Mouse (Mus musculus): ENCODE results near the gene Apoc3. TPM values are rescaled to one million over a fixed set of nuclear protein-coding genes. Genes with fewer than 3 reads are reported as not detected.

Gene Apoc3
- polyA plus RNA-seq, 1 experiment from 2014 or later = 4.2 TPM

- DNase-seq (ENCODE audit: low spot score) (no peak), ATAC-seq (replicated peaks; ENCODE audit: low FRiP score) (no peak)
- Histone ChIP-seq H3K27me3 (replicated peaks; ENCODE audit: control insufficient read depth, insufficient read depth, low read length) (no peaks in the 10 kb centered on the region), H3K36me3 (ENCODE audit: control insufficient read depth, insufficient read depth, low read length) (peaks cover 5% of the 10 kb centered on the region; the same call in 1 of the 2 replicates), H3K4me2 (no peak overlapping the region), H3K9ac (ENCODE audit: low read depth, low read length) (no peak overlapping the region), H3K4me3 (ENCODE audit: low read depth, low read length) (no peak overlapping the region), H3K4me1 (replicated peaks; ENCODE audit: control insufficient read depth, insufficient read depth, low read length) (peaks cover 42% of the 10 kb centered on the region), H3K9me3 (ENCODE audit: control insufficient read depth, low read length) (no peaks in the 10 kb centered on the region), H3K27ac (ENCODE audit: low read depth, low read length) (no peak overlapping the region)
- 89% methylated on average over 12 of the region's 12 CpGs for WGBS
Measured at GRCm38 (mm10) chr9:46210473-46210872, 25.0 kb downstream of the Apoc3 start.

GRCm38 (mm10) chr9:46208401-46208974 lies 26.9 kb downstream of the Apoc3 start:
- Histone ChIP-seq H3K36me3 (ENCODE audit: control insufficient read depth, insufficient read depth, low read length) (peaks cover 8% of the 10 kb centered on the region), H3K27ac (ENCODE audit: low read depth, low read length) (no peak overlapping the region), H3K4me1 (replicated peaks; ENCODE audit: control insufficient read depth, insufficient read depth, low read length) (peaks cover 27% of the 10 kb centered on the region), H3K9me3 (ENCODE audit: control insufficient read depth, low read length) (no peaks in the 10 kb centered on the region), H3K27me3 (replicated peaks; ENCODE audit: control insufficient read depth, insufficient read depth, low read length) (no peaks in the 10 kb centered on the region), H3K9ac (ENCODE audit: low read depth, low read length) (no peak overlapping the region), H3K4me2 (no peak overlapping the region), H3K4me3 (ENCODE audit: low read depth, low read length) (no peak overlapping the region)
- ATAC-seq (replicated peaks; ENCODE audit: low FRiP score) = no peak
- 79% methylated on average over 13 of the region's 13 CpGs for WGBS
- DNase-seq (ENCODE audit: low spot score) = no peak

- no peak overlapping the region for H3K4me3 ChIP-seq (ENCODE audit: low read depth, low read length)
- DNase-seq (ENCODE audit: low spot score) = no peak
- H3K4me2 ChIP-seq = no peak overlapping the region
- peak overlapping the region; percentile 70 for H3K27ac ChIP-seq (ENCODE audit: low read depth, low read length)
- no peaks in the 10 kb centered on the region for H3K9me3 ChIP-seq (ENCODE audit: control insufficient read depth, low read length)
- 82% methylated on average over 6 of the region's 6 CpGs for WGBS
- no peak overlapping the region; the same call in 1 of the 2 replicates for H3K9ac ChIP-seq (ENCODE audit: low read depth, low read length)
- H3K4me1 ChIP-seq (replicated peaks; ENCODE audit: control insufficient read depth, insufficient read depth, low read length) = peaks cover 31% of the 10 kb centered on the region
- no peaks in the 10 kb centered on the region for H3K27me3 ChIP-seq (replicated peaks; ENCODE audit: control insufficient read depth, insufficient read depth, low read length)
- no peak for ATAC-seq (replicated peaks; ENCODE audit: low FRiP score)
- H3K36me3 ChIP-seq (ENCODE audit: control insufficient read depth, insufficient read depth, low read length) = peaks cover 8% of the 10 kb centered on the region
Measured at GRCm38 (mm10) chr9:46207501-46207869, 28.0 kb downstream of the Apoc3 start.

- H3K27me3 ChIP-seq (replicated peaks; ENCODE audit: control insufficient read depth, insufficient read depth, low read length) = no peaks in the 10 kb centered on the region
- peaks cover 31% of the 10 kb centered on the region for H3K4me1 ChIP-seq (replicated peaks; ENCODE audit: control insufficient read depth, insufficient read depth, low read length)
- H3K9ac ChIP-seq (ENCODE audit: low read depth, low read length) = no peak overlapping the region
- DNase-seq (ENCODE audit: low spot score) = no peak
- H3K4me2 ChIP-seq = no peak overlapping the region
- ATAC-seq (replicated peaks; ENCODE audit: low FRiP score) = peak; percentile 82
- H3K36me3 ChIP-seq (ENCODE audit: control insufficient read depth, insufficient read depth, low read length) = peaks cover 10% of the 10 kb centered on the region
- WGBS = 35% methylated on average over 10 of the region's 10 CpGs
- H3K27ac ChIP-seq (ENCODE audit: low read depth, low read length) = peak overlapping the region; percentile 70
- H3K4me3 ChIP-seq (ENCODE audit: low read depth, low read length) = no peak overlapping the region
- H3K9me3 ChIP-seq (ENCODE audit: control insufficient read depth, low read length) = no peaks in the 10 kb centered on the region
Measured at GRCm38 (mm10) chr9:46206834-46207500, 28.5 kb downstream of the Apoc3 start.

- no peak overlapping the region for H3K27ac ChIP-seq (ENCODE audit: low read depth, low read length)
- ATAC-seq (replicated peaks; ENCODE audit: low FRiP score) = no peak
- no peaks in the 10 kb centered on the region for H3K9me3 ChIP-seq (ENCODE audit: control insufficient read depth, low read length)
- H3K4me1 ChIP-seq (replicated peaks; ENCODE audit: control insufficient read depth, insufficient read depth, low read length) = peaks cover 13% of the 10 kb centered on the region
- peaks cover 12% of the 10 kb centered on the region for H3K36me3 ChIP-seq (ENCODE audit: control insufficient read depth, insufficient read depth, low read length)
- no peak overlapping the region for H3K4me3 ChIP-seq (ENCODE audit: low read depth, low read length)
- H3K4me2 ChIP-seq = no peak overlapping the region
- WGBS = 70% methylated on average over 2 of the region's 2 CpGs
- H3K27me3 ChIP-seq (replicated peaks; ENCODE audit: control insufficient read depth, insufficient read depth, low read length) = no peaks in the 10 kb centered on the region
- H3K9ac ChIP-seq (ENCODE audit: low read depth, low read length) = no peak overlapping the region
- DNase-seq (ENCODE audit: low spot score) = no peak
Measured at GRCm38 (mm10) chr9:46199609-46200008, 35.8 kb downstream of the Apoc3 start.

GRCm38 (mm10) chr9:46198936-46199335 lies 36.5 kb downstream of the Apoc3 start:
- 77% methylated on average over 7 of the region's 7 CpGs for WGBS
- Histone ChIP-seq H3K27ac (ENCODE audit: low read depth, low read length) (no peak overlapping the region), H3K36me3 (ENCODE audit: control insufficient read depth, insufficient read depth, low read length) (peaks cover 8% of the 10 kb centered on the region)

GRCm38 (mm10) chr9:46198461-46198860 lies 37.0 kb downstream of the Apoc3 start:
- Histone ChIP-seq H3K4me3 (ENCODE audit: low read depth, low read length) (no peak overlapping the region), H3K27ac (ENCODE audit: low read depth, low read length) (no peak overlapping the region), H3K27me3 (replicated peaks; ENCODE audit: control insufficient read depth, insufficient read depth, low read length) (no peaks in the 10 kb centered on the region), H3K4me2 (no peak overlapping the region), H3K9ac (ENCODE audit: low read depth, low read length) (no peak overlapping the region), H3K36me3 (ENCODE audit: control insufficient read depth, insufficient read depth, low read length) (peaks cover 8% of the 10 kb centered on the region; the same call in 1 of the 2 replicates), H3K4me1 (replicated peaks; ENCODE audit: control insufficient read depth, insufficient read depth, low read length) (peaks cover 13% of the 10 kb centered on the region), H3K9me3 (ENCODE audit: control insufficient read depth, low read length) (no peaks in the 10 kb centered on the region)
- 81% methylated on average over 9 of the region's 9 CpGs for WGBS
- ATAC-seq (replicated peaks; ENCODE audit: low FRiP score) (no peak), DNase-seq (ENCODE audit: low spot score) (no peak)

More at GRCm38 (mm10) chr9:46198936-46199335, 36.5 kb downstream of the Apoc3 start:
- H3K4me3 ChIP-seq (ENCODE audit: low read depth, low read length) = no peak overlapping the region
- H3K9me3 ChIP-seq (ENCODE audit: control insufficient read depth, low read length) = no peaks in the 10 kb centered on the region
- H3K27me3 ChIP-seq (replicated peaks; ENCODE audit: control insufficient read depth, insufficient read depth, low read length) = no peaks in the 10 kb centered on the region
- peaks cover 13% of the 10 kb centered on the region for H3K4me1 ChIP-seq (replicated peaks; ENCODE audit: control insufficient read depth, insufficient read depth, low read length)
- no peak overlapping the region for H3K9ac ChIP-seq (ENCODE audit: low read depth, low read length)
- no peak overlapping the region for H3K4me2 ChIP-seq
- DNase-seq (ENCODE audit: low spot score) (no peak), ATAC-seq (replicated peaks; ENCODE audit: low FRiP score) (no peak)

GRCm38 (mm10) chr9:46196699-46197169 lies 38.7 kb downstream of the Apoc3 start:
- Histone ChIP-seq H3K36me3 (ENCODE audit: control insufficient read depth, insufficient read depth, low read length) (peaks cover 5% of the 10 kb centered on the region; the same call in 1 of the 2 replicates), H3K9ac (ENCODE audit: low read depth, low read length) (no peak overlapping the region), H3K27ac (ENCODE audit: low read depth, low read length) (peak overlapping the region; percentile 21), H3K27me3 (replicated peaks; ENCODE audit: control insufficient read depth, insufficient read depth, low read length) (no peaks in the 10 kb centered on the region), H3K9me3 (ENCODE audit: control insufficient read depth, low read length) (no peaks in the 10 kb centered on the region), H3K4me1 (replicated peaks; ENCODE audit: control insufficient read depth, insufficient read depth, low read length) (0 out of 2 replicates have a peak, but pooled peaks cover 9% of the 10 kb centered on the region), H3K4me2 (peak overlapping the region; percentile 9; the same call in 1 of the 2 replicates), H3K4me3 (ENCODE audit: low read depth, low read length) (no peak overlapping the region)
- WGBS = 50% methylated on average over 12 of the region's 12 CpGs
- DNase-seq (ENCODE audit: low spot score) (no peak), ATAC-seq (replicated peaks; ENCODE audit: low FRiP score) (0 out of 2 replicates have a peak, but pooled peaks have one; percentile 29)
